Mouse (Mus musculus) adrenal gland, adult 8-10 months (tissue): ENCODE measurements around the gene Gm11437. TPM values are rescaled to one million over a fixed set of nuclear protein-coding genes. Genes with fewer than 3 reads are reported as not detected.

Source experiments
- DNase-seq: peaks from one replicate; pipeline ENCODE4 v3.0.0; 2022
- total RNA-seq, 4 experiments: library from RNA; stranded (reverse); gene quantifications; 2 replicates each; pipeline ENCODE4 v1.2.4; 2022

Gm11437 gene
- total RNA-seq, 4 experiments from 2014 or later = 0.38 TPM; not detected in 3

- peak; percentile 30 for DNase-seq
Measured at GRCm38 (mm10) chr11:84141752-84142151, 25.5 kb downstream of the Gm11437 start.

- DNase-seq = no peak
Measured at GRCm38 (mm10) chr11:84136453-84136852, 30.8 kb downstream of the Gm11437 start.

- no peak for DNase-seq
Measured at GRCm38 (mm10) chr11:84134331-84134860, 32.9 kb downstream of the Gm11437 start.

GRCm38 (mm10) chr11:84129799-84130185, 37.5 kb downstream of the Gm11437 start:
- no peak for DNase-seq

DNA sequence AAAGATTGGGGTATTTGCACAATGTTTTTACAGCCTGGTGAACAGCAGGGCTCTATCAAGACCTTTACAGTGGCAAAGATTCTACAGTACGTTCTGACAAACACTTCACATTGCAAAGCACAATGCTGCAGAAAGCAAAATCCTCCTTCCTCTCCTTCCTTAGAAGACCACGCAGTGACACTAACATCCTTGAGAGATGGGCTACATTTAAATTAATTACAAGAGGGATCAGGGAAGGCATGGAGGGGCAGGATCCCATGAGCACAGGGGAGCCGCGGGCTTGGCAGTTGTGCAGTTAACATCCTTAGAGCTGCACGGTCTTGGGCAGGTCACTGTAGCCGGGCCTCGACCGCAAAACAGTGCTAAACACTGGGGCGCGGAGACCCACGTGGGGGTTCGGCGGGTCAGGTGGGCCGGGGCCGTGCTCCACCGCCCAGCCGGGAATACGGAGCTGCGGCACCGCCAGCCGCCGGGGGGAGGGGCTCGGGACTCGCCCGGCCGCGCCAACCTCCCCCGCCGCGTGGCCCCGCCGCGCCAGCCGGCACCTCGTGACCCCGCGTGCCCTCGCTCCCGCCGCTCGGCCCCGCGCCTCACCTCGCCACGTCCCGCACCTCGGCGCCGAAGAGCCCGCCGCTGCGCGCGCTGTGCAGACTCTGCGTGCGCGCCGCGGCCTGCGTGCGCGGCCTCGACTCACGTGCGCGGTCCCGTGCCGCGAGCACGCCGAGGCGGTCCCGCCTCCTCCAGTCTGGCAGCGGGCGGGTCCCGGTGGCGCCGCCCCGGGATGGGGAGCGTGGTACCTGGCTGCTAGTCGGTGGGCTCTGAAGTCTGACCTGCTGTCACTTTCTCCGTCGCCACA, 38.1 kb downstream of the Gm11437 start, which contains the start of the genes Tada2a and Acaca:
Tada2a (minus strand) TSS at position 658 of the 856 bp plus-strand sequence.
Acaca (plus strand) TSS at position 730 of the 856 bp plus-strand sequence.
- peak; percentile 47 for DNase-seq

- no peak for DNase-seq
Measured at GRCm38 (mm10) chr11:84127977-84128376, 39.3 kb downstream of the Gm11437 start.

DNA sequence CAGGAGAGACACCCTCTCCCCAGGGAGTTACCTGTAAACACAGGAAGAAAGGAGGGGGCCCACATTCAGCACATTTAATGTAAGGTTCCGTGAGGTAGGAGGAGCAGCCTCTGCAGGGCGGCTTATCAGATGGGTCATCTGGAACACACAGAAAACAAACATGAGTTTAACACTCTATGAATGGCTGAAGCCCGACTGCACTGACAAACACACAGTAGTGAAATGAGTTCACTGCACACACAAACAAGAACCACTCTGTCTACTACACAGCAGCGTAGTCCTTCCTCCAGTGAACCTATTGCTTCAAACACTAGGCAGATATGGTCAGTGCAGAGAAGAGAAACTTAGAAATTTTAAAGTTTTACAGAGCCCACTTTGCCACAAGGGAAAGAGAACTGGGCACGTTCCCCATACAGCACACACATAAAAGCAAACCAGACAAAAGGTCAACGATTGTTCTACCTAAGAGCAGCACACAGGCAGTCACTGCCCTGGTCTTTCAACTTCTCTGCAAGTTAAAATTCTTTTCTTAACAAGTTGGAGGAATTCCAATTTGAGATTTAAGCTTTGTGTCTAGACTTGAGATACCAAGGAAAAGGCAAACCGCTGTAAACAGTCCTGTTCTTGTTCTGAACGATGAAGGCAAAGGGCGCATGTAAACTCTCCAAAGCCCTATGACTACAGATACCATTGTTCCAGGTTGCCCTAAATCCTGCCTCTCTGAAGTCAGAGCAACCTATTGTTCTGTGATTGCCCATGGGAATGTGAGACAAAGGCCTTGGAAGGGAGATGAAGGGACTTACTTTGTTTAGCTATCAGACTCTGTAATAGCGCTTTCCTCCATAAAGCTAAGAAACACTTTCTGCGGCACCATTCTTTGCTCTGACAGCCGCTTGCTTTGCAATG, 46.0 kb downstream of the Gm11437 start:
- no peak for DNase-seq

- no peak for DNase-seq
Measured at GRCm38 (mm10) chr11:84117431-84117830, 49.8 kb downstream of the Gm11437 start.

- DNase-seq = no peak
Measured at GRCm38 (mm10) chr11:84116221-84116620, 51.1 kb downstream of the Gm11437 start.

DNA sequence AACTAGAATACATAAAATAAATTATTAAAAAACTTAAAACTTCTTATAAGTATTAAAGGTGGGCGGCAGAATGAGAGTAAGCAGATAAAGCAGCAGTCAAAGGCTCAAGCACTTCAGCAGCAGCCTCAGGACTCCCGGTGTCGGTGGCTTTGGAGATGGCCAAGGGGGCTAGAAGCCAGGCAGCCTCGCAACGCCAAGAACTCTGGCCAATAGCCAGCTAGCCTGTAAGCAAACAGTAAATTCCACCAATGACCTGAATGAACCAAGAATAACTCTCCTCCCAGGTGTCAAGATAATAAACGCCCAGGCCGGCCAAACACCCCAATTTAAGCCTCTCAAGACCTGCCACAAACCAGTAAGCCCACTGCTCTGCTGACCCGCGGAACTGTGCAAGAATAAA, 51.6 kb downstream of the Gm11437 start:
- DNase-seq = no peak

GRCm38 (mm10) chr11:84113623-84114022, 53.7 kb downstream of the Gm11437 start:
- no peak for DNase-seq

GRCm38 (mm10) chr11:84107137-84107536, 60.1 kb downstream of the Gm11437 start:
- no peak for DNase-seq

DNA sequence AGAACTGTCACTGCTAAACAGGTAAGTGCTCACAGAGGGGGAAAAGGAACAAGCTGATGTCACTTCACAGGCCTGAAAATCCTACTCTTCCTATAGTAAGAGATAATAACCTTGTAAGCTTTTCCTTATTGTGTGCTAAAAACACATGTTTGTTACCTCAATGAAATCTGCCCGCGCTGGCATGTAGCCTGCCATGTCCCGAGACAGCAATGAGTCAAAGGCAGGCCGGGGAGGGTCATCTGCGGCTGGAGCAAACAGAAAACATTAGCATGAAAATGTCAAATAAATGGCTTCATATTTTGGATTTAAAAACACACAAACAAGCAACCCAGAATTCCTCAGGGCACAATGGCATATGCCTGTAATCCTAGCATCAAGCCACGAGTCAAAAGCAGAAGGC, 63.2 kb downstream of the Gm11437 start:
- DNase-seq = no peak

DNA sequence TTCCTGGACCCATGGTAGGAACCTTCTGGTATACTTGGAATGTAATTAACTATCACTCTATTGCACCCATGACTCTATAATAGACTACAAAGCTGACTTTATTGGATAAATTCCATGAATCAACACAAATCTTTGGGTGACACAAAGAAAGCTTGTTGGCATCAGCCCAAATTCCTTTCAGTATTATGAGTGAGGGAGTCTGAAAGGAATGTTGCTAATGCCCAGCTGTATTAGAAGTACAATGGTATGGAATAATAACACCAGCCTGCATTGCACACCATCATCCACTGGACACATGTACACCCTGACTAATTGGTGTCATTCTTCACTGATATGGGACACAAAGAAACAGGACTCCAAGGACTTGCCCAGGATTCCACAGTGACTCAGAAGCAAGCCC, 66.1 kb downstream of the Gm11437 start:
- no peak for DNase-seq

Other genes with a start within 250 kb of the Gm11437 start
- 10 to 100 TPM; 18.8 to 26.6 (median 26.0) TPM for gene Ddx52, start 225.4 kb downstream of the Gm11437 start, total RNA-seq
- 10 to 100 TPM; 49.3 to 73.8 (median 63.4) TPM for gene Synrg, start 203.0 kb downstream of the Gm11437 start, total RNA-seq
- 10 to 100 TPM in 2 of 4 experiments, 1 to 10 TPM in 2; 5.7 to 16.5 (median 9.4) TPM for gene Dusp14, start 98.2 kb downstream of the Gm11437 start, total RNA-seq
- gene Tada2a, start 37.9 kb downstream of the Gm11437 start, total RNA-seq = 10 to 100 TPM; 13.6 to 33.0 (median 22.9) TPM
- 100 to 1,000 TPM in 3 of 4 experiments, 10 to 100 TPM in 1; 81.4 to 339 (median 190) TPM for gene Acaca, start 37.8 kb downstream of the Gm11437 start, total RNA-seq